Mouse (Mus musculus) CD4-positive naive resting alpha-beta T cell, adult 57 days (primary cell): ENCODE measurements around the gene Rpe65. TPM values are rescaled to one million over a fixed set of nuclear protein-coding genes. Genes with fewer than 3 reads are reported as not detected.

ENCODE experiments used
- total RNA-seq: library from RNA; stranded (reverse); gene quantifications from one replicate; pipeline ENCODE4 v1.2.4, GENCODE M21; 2023

The Rpe65 gene
- total RNA-seq = not detected

DNA sequence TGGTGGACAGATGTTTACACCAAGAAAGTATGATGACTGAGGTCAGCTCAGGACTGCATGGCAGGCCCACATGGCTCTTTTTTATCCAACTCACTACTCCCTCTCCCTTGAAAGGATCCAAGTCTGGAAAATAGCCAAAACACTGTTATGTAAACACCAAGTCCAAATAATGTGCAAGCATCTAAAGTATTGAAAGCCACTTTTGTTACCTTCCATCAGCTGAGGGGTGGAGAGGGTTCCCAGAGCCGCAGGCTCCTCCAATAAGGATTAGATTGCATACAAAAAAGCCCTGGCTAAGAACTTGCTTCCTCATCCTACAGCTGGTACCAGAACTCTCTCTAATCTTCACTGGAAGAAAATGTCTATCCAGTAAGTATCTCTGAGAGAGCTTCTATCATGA, at the start of gene Rpe65:
Gene Rpe65, plus strand, starts transcription at position 301 of the 400 bp plus-strand sequence.

Other genes starting within 250 kb of the Rpe65 start
- 0.27 TPM for gene Depdc1a, start 103.7 kb upstream of the Rpe65 start, total RNA-seq
- gene Wls, start 240.5 kb downstream of the Rpe65 start, total RNA-seq = 9.1 TPM